Mouse (Mus musculus) T-helper 2 cell (primary cell): ENCODE results near the gene Dpf3.

ENCODE experiments used
- in situ Hi-C: fragments of 300-600 bp; cut with MboI, MseI; formaldehyde crosslinking; loops from one replicate; pipeline ENCODE4 v1.15.1; 2025; ENCODE audit warnings: high pct_unique_total_duplicates

Gene Dpf3

DNA sequence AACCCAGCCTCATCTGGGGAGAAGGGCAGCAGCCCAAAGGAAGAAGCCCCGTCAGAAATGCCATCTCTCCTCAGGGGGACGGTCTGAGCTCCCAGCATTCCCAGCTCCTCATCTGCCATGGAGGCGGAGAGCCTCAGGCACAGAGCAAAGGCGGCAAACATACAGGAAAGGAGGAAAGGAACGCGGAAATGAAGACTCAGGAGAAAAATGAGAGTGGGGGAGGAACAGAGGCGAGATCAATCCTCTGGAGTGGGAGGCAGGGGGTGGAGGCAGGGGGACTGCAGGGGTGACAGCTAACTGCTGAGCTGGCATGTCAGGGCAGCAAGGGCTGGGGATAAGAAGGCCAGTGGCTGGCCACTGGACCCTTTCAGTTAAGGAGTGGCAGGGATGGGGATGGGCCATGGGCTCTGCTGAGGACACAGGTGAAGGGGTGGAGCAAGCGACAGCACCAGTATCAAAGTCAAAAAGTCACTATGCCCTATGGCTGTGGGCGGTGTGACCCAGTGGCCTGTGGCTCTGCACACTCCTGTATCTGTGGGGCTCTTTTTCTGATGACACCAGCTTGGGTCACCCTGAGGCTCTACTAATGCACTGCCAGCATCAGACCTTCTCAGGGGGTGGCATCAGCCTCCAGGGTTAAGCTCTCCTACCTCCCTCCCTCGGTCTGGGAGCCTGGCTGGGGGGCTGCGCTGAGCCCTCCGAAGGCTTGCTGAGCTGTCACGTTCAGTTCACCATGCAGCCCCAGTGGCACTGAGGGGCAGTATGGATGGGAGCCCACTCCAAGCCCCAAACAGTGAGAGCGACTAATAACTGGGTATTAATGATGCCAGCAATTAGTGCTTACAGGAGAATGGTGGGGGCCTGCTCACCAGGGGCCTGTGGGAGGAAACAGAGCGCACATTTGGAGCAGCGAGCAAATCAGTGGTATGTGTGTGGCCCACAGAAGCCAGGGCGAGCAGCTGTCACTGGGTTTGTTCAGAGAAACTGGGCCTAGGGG lies 200.7 kb downstream of the Dpf3 start:
- in situ Hi-C loops = no loop called here

GRCm38 (mm10) chr12:83283591-83284320 lies 203.8 kb downstream of the Dpf3 start:
- in situ Hi-C loops = no loop called here

GRCm38 (mm10) chr12:83277537-83278441 lies 209.7 kb downstream of the Dpf3 start:
- in situ Hi-C loops = no loop called here

DNA sequence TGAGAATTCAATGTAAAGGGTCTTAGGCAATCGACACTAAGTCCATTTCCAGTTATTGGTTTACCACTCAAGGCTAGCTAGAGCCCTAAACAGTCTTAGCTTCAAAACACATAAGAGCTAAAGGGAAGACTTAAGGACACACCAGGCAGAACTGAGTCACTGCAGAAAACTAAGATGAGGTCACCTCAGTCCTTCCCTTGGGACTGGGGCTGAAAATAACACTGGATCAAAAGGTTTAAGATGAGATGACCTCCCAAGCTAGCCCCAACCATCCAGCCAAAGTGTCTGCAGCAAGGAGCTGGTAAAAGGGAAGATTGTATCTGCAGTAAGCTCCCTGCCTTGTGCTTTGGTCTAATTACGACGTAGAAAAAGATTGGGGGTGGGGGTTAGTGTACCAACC lies 216.3 kb downstream of the Dpf3 start:
- in situ Hi-C loops = no loop called here

GRCm38 (mm10) chr12:83268504-83268922 lies 219.0 kb downstream of the Dpf3 start:
- in situ Hi-C loops = loop anchor here (10.0 kb wide), 1 partner anchor 1054 kb away; no protein-coding TSS in a partner anchor

DNA sequence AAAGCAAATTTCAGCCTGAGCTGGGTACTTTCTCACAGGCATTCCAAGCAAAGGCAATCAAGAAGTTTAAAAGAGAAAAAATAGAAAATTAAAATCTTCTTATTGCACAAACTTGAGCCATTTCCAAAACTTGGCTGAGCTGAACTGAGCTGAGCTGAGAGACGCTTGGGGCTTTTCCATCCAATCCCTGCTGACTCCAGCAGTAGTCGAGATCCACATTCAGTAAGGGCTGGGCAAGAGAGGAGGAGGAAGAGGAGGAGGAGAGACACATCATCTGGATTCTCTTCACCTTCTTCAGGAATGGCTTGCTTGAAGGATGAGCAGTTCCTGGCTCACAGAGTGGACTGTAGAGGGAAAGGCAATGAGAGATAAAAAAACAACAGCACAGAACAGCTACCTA lies 227.0 kb downstream of the Dpf3 start:
- in situ Hi-C loops = loop anchor here (10.0 kb wide), 1 partner anchor 1046 kb away; no protein-coding TSS in a partner anchor

GRCm38 (mm10) chr12:83254399-83254798 lies 233.1 kb downstream of the Dpf3 start:
- in situ Hi-C loops = no loop called here

DNA sequence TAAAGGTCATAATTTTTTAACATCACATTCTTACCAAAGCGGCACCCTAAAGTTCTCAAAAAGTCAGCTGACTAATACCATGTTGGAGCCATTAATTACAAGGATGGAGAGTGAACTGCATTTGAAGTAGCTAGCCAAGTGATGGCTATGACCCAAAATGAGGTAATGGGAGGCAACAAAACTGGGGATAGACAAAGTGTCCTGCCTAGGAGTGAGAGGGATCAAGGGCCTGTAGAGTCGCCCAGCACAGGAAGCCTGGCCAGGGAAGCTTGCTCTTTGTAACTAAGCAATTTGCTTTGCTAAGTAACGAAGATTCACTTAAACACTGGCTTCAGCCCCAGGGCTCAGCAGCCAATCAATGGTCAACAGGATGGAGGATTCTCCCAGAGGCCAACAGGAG lies 238.4 kb downstream of the Dpf3 start:
- in situ Hi-C loops = no loop called here

GRCm38 (mm10) chr12:83248636-83249035 lies 238.9 kb downstream of the Dpf3 start:
- in situ Hi-C loops = no loop called here

GRCm38 (mm10) chr12:83247669-83248068 lies 239.8 kb downstream of the Dpf3 start:
- in situ Hi-C loops = no loop called here

DNA sequence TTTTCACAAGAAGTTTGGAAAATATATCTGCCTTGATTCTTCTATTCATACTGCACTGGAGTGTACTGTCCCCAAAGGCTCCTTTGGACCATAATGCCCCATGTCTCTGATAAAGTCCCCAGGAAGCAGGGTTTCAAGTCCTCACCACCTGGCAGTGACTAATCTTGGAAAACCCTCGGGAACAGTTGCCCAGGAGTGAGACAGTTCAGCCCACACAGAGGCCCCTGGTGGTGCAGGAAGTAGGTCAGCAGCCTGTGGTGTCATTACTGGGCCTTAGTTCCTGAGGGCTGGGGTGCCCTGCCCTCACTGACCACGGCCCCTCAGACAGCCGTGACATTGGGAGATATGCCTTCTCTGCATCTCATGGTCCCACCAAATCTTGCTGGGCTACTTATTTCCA lies 246.5 kb downstream of the Dpf3 start:
- in situ Hi-C loops = no loop called here

DNA sequence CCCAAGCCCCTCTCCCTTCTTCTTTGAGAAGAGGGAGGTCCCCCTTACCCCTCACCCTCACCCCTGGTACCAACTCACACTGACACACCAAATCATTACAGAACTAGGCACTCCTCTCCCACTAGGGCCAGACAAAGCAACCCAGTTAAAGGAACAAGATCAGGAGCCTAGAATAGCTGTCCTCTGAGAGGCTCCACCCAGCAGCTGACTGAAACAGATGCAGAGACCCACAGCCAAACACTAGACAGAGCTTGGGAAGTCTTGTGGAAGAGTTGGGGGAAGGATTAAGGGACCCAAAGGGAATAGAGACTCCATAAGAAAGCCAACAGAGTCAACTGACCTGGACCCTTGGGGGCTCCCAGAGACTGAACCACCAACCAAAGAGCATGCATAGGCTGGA lies 246.9 kb downstream of the Dpf3 start:
- in situ Hi-C loops = no loop called here

DNA sequence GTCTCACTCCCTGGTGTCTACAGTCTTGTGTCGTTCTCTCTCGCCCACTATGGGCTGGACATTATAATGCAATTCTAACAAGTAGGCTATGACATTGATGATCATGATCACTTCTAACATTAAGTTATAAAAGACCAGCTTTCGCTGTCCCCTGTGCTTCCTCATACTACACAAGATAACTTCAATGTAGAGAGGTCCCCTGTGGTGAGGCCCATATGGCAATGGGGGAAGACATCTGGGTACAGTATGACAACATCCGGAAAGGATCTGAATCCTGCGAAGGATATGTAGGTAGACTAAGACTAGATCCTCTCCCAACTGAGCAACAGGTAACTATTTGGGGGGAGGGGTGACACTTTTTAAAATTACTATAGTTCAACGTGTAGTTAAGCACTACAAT lies 251.7 kb downstream of the Dpf3 start:
- in situ Hi-C loops = no loop called here

DNA sequence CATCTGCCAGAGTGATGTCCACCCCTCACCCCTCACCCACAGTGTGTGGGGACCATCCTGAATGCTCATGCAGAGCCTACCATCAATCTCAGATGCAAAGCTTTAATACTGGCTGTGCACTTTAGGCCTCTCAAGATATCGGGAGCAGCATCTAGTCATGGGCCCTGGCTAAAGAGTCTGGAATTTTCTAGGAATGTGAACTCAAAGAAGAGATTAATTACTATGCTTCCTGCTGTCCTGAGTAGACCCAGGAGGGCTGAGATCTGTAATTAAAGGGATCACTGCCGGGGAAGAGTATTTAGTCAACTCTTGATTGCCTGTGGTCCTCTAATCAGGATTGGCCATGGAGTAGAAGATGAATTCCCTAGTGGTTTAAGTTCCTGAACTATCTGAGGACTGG lies 252.5 kb downstream of the Dpf3 start:
- in situ Hi-C loops = no loop called here

- in situ Hi-C loops = no loop called here
Measured at GRCm38 (mm10) chr12:83233651-83234050, 253.9 kb downstream of the Dpf3 start.

DNA sequence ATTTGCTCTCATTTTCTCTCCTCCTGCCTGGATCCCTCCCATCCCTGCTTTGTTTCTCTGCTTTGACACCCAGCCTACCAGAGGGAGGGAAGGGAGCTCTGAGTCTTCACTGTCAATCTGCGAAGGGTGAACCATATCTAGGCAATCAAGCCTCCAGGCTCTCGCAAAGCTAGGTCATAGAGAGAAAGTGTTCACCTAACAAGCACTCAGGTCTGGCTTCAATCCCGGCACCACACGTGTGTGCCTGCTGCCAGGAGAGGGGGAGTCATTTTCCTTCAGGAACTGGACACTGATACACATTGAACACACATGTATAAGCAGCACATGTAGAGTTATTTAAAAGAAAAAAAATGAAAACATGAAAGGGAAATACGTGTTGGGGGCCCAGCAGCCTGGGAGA lies 254.6 kb downstream of the Dpf3 start:
- in situ Hi-C loops = no loop called here

DNA sequence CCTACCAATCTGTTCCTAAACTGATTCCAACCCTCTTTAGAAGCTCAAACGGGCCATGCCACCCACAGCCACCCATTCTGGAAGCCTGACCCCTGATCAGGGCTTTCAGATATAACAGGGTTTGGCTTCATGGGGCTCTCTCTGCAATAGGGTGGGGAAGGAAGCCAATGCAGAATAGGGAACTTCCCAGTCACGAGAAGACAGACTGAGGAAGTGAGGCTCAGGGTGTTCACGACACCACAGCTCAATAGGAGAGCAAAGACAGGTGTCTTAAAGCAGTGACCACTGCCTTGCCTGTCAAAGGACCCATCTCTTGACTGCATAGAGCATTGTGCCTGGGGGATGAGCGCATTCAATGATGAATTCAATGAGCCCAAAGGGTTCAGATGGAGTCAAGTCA lies 256.3 kb downstream of the Dpf3 start:
- in situ Hi-C loops = no loop called here

- in situ Hi-C loops = no loop called here
Measured at GRCm38 (mm10) chr12:83229683-83230082, 257.8 kb downstream of the Dpf3 start.

GRCm38 (mm10) chr12:83227014-83227413 lies 260.5 kb downstream of the Dpf3 start:
- in situ Hi-C loops = no loop called here

DNA sequence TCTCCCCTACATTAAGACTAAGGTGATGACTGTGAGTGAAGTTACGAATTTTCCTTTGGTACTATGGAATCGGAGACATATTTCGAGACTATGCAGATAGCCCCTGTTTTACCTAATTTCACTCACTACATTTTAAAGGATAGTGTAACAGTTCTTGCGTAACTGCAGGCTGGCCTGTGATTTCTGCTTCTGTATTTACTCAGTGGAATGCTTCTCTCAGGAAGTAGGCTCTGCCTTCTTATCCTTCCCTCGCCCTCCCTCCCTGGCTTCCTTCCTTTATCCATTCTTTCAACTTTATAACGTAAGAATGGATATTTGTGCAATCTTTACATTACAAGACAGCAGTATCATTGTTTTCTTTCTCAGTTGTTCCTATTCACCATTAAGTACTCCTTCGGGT lies 266.6 kb downstream of the Dpf3 start:
- in situ Hi-C loops = no loop called here

- in situ Hi-C loops = loop anchor here (5.0 to 10.0 kb wide), 2 partner anchors 57 to 1769 kb away; no protein-coding TSS in a partner anchor
Measured at GRCm38 (mm10) chr12:83213879-83214341, 273.6 kb downstream of the Dpf3 start.
